Mouse (Mus musculus) liver, postnatal 0 days (tissue): Measurements from ENCODE around the gene Gm49322.
A peak's percentile ranks its signal among the peaks of the same experiment; 100 is the strongest.

Experiments
- CTCF ChIP-seq: sonication (generic); IDR thresholded peaks from 2 replicates; pipeline ENCODE4 v1.5.1; 2016; ENCODE audit warnings: antibody characterized with exemption, low read depth
- EP300 ChIP-seq: IDR thresholded peaks from 2 replicates; pipeline ENCODE4 v1.6.1; 2016; ENCODE audit warnings: antibody characterized with exemption, low read depth, mild to moderate bottlenecking

- peak; percentile 99 for TF ChIP-seq CTCF
- no peak for TF ChIP-seq EP300
These were observed 39.3 kb upstream of the Gm49322 start for GRCm38 (mm10) chr10:80566375-80567092.
